In genomic region chr2:71589114-71589513, GRCm38 (mm10) we compare ENCODE assay signal across 24 mouse cellular contexts. TPM values are rescaled to one million over a fixed set of nuclear protein-coding genes. Genes with fewer than 3 reads are reported as not detected.
"Had no signal": no experiment of that assay in that cellular context is flagged by ENCODE, and none has a peak within 500 bp of the region (broad histone marks: within the 10 kb centered on the region; RNA-seq: fewer than 3 reads in every experiment).

No protein-coding gene starts in this region.

- H3K27ac ChIP-seq: kidney, embryonic 15.5 days; limb, embryonic 10.5 days; limb, embryonic 13.5 days; liver, embryonic 12.5 days; liver, embryonic 15.5 days; lung, embryonic 15.5 days; midbrain, embryonic 10.5 days; neural tube, embryonic 13.5 days; stomach, embryonic 15.5 days had no signal

- H3K9me3 ChIP-seq: kidney, embryonic 15.5 days; limb, embryonic 10.5 days; limb, embryonic 13.5 days; liver, embryonic 12.5 days; liver, embryonic 15.5 days; lung, embryonic 15.5 days; megakaryocyte, embryonic 14.5 days; midbrain, embryonic 10.5 days; neural tube, embryonic 13.5 days; stomach, embryonic 15.5 days had no signal

- H3K9ac ChIP-seq: kidney, embryonic 15.5 days; limb, embryonic 13.5 days; liver, embryonic 12.5 days; liver, embryonic 15.5 days; lung, embryonic 15.5 days; neural tube, embryonic 13.5 days; stomach, embryonic 15.5 days had no signal

- H3K4me2 ChIP-seq: kidney, embryonic 15.5 days; limb, embryonic 13.5 days; liver, embryonic 12.5 days; liver, embryonic 15.5 days; lung, embryonic 15.5 days; neural tube, embryonic 13.5 days; stomach, embryonic 15.5 days had no signal

- H3K36me3 ChIP-seq: kidney, embryonic 15.5 days; limb, embryonic 10.5 days; limb, embryonic 13.5 days; liver, embryonic 12.5 days; liver, embryonic 15.5 days; lung, embryonic 15.5 days; midbrain, embryonic 10.5 days; neural tube, embryonic 13.5 days; stomach, embryonic 15.5 days had no signal

- H3K4me3 ChIP-seq: kidney, embryonic 15.5 days; limb, embryonic 10.5 days; limb, embryonic 13.5 days; liver, embryonic 12.5 days; liver, embryonic 15.5 days; lung, embryonic 15.5 days; megakaryocyte, embryonic 14.5 days; midbrain, embryonic 10.5 days; neural tube, embryonic 13.5 days; stomach, embryonic 15.5 days had no signal

- H3K27me3 ChIP-seq: kidney, embryonic 15.5 days; limb, embryonic 13.5 days; lung, embryonic 15.5 days; neural tube, embryonic 13.5 days; stomach, embryonic 15.5 days had no signal

- DNase-seq: kidney, adult 11 months; kidney, adult 8-10 months; kidney, postnatal 10 days; kidney, postnatal 36 days; liver; lung, adult 18-20 months; lung, postnatal 10 days; lung, postnatal 36 days; midbrain, embryonic 14.5 days; retina, postnatal 1 day; right cerebral cortex, postnatal 25 days; spleen, adult 18-20 months; thymus, postnatal 36 days had no signal

- H3K4me1 ChIP-seq: kidney, embryonic 15.5 days; limb, embryonic 13.5 days; liver, embryonic 12.5 days; liver, embryonic 15.5 days; lung, embryonic 15.5 days; midbrain, embryonic 10.5 days; neural tube, embryonic 13.5 days; stomach, embryonic 15.5 days had no signal

- ATAC-seq: liver, embryonic 12.5 days had no signal

RNA-seq across cellular contexts. Expression of gene Dlx2, which starts 42.6 kb away (rescaled TPM):
- total RNA-seq: neutrophil, adult 5-6 weeks had no signal
